Mouse (Mus musculus) CH12.LX (cell line): ENCODE measurements at regions not wholly inside any gene's neighbourhood (a gene's known extent, or its start where the extent isn't known, plus 50 kb on each side); places are given as distances from the start of the nearest gene placed in this dataset.

Experiments used
- CHD1 ChIP-seq: IDR thresholded peaks from 2 replicates; pipeline ENCODE4 v1.6.1; 2012; ENCODE audit warnings: low read depth, low read length, improper control_type of control experiment, inconsistent platforms
- CTCF ChIP-seq, 2 experiments: IDR thresholded peaks in 1 of 2; conservative IDR thresholded peaks in 1 of 2; 2 replicates each; pipeline ENCODE4 v1.5.1; 2011 to 2012; ENCODE audit warnings: low read depth in 2 of 2, low read length in 2 of 2, improper control_type of control experiment in 1 of 2, inconsistent platforms in 1 of 2, mild to moderate bottlenecking in 1 of 2, moderate library complexity in 1 of 2
- EP300 ChIP-seq: IDR thresholded peaks from 2 replicates; pipeline ENCODE4 v1.6.1; 2011; ENCODE audit warnings: low read length, improper control_type of control experiment
- ETS1 ChIP-seq: conservative IDR thresholded peaks from 2 replicates; pipeline ENCODE4 v1.6.1; 2012; ENCODE audit warnings: low read depth, mild to moderate bottlenecking, inconsistent platforms, low read length, improper control_type of control experiment, moderate library complexity
- IRF4 ChIP-seq: IDR thresholded peaks from 2 replicates; pipeline ENCODE4 v1.6.1; 2014; ENCODE audit warnings: low read depth, mild to moderate bottlenecking, inconsistent platforms, low read length, improper control_type of control experiment
- MAX ChIP-seq: IDR thresholded peaks from 2 replicates; pipeline ENCODE4 v1.6.1; 2011; ENCODE audit warnings: low read length, improper control_type of control experiment
- POLR2A ChIP-seq: IDR thresholded peaks from 2 replicates; pipeline ENCODE4 v1.6.1; 2011; ENCODE audit warnings: low read depth, mild to moderate bottlenecking, improper control_type of control experiment, low read length
- RCOR1 ChIP-seq: conservative IDR thresholded peaks from 2 replicates; pipeline ENCODE4 v1.6.1; 2012; ENCODE audit warnings: low read depth, mild to moderate bottlenecking, inconsistent platforms, low read length, improper control_type of control experiment
- TCF12 ChIP-seq: IDR thresholded peaks from 2 replicates; pipeline ENCODE4 v1.6.1; 2014; ENCODE audit warnings: low read depth, mild to moderate bottlenecking, inconsistent platforms, low read length, improper control_type of control experiment
- USF1 ChIP-seq: IDR thresholded peaks from 2 replicates; pipeline ENCODE4 v1.6.1; 2014; ENCODE audit warnings: low read depth, mild to moderate bottlenecking, inconsistent platforms, low read length, improper control_type of control experiment

GRCm38 (mm10) chr1:133547541-133547940 is 62.5 kb downstream of the Snrpe start:
- TF ChIP-seq EP300 (no peak), POLR2A (no peak), CHD1 (no peak), MAX (no peak), TCF12 (no peak), CTCF (conservative IDR thresholded peaks at IDR 0.05 in 1 of 2, IDR thresholded peaks at IDR 0.05 in 1 of 2; ENCODE audit: low read depth in 2 of 2, low read length in 2 of 2) (no peak), USF1 (no peak), ETS1 (no peak), IRF4 (no peak), RCOR1 (no peak)
